Mouse (Mus musculus): ENCODE measurements around the gene 4931400O07Rik. TPM values are rescaled to one million over a fixed set of nuclear protein-coding genes. Genes with fewer than 3 reads are reported as not detected.

Gene 4931400O07Rik
- not detected in 2 replicates for total RNA-seq (2021)
- long read RNA-seq, result 0 reads

- DNase-seq, result no peak
These were observed at the start of gene 4931400O07Rik for GRCm38 (mm10) chrX:62467691-62468090. 4931400O07Rik (plus strand) TSS chrX:62467991.

Other genes with a start within 250 kb of the 4931400O07Rik start
- not detected in 2 replicates for gene 4933402E13Rik, start 184.5 kb upstream of the 4931400O07Rik start, total RNA-seq (2021)